Mouse (Mus musculus) c-Kit-positive CD71-positive TER-119-positive erythroid progenitor cells, embryonic 14.5 days (primary cell): ENCODE results near the gene Icmt.
A peak's percentile ranks its signal among the peaks of the same experiment; 100 is the strongest.

ENCODE experiments used
- DNase-seq: peaks from one replicate; pipeline ENCODE4 v3.0.0-alpha.2; 2013; ENCODE audit warnings: low spot score

Gene Icmt

GRCm38 (mm10) chr4:152300375-152300774, 3.3 kb downstream of the Icmt start:
- DNase-seq = no peak

- no peak for DNase-seq
Measured at GRCm38 (mm10) chr4:152302012-152302411, 5.0 kb downstream of the Icmt start.

DNA sequence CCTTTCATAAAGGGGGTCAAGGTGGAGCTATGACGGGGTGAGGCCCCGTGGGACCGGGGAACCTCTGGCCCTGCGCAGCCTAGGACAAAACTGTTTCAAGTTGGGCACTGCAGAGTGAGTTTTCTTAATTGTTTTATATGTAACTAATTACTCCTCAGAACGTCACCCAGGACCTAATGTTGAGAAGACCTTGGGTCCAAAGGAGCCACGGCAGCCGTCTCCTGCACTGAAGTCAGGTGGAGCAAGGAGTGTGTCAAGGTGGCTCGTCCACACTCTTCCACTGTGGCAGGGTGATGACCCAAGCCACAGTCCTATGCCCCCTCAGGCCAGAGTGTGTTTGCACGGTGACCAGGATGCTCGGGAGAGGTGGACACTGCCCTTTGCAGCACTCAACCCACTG, 6.1 kb downstream of the Icmt start:
- DNase-seq = no peak

DNA sequence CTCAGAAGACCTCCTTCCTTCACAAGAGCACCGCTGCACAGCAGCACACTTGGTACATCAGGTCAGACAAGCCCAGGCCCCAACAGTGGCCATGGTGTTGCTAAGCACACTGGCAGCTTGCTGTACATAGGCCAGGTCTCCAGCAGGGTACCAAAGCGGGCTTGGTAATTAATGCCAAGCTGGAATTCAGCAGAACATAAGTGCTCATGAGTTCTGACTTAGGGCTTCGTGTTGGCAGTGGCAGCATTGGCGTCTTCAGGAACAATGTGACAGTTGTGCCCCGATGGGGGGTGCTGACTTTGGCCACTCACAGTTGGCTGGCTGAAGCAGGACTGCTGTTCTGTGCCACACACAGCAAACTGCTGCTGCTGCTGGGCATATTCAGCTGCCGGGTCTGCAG, 7.7 kb downstream of the Icmt start:
- DNase-seq = no peak

DNA sequence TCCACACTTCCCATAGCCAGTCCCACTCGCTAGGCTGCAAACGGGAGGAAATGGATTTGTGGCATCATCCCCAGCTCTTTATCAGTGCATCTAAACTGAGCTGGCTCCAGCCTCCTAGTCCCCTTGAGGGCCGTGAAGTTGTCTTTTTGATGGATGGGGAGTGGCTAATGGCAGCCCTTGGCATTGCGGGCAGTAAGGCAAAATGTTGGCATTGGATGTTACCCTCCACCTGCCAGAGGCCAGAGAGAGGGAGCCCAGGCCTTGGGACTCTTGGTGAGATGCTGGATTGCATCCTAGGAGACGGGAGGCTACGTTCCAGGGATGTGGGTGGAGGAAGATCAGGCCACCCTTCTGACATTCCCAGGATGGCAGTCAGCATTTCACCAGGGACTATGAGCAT, 9.0 kb downstream of the Icmt start:
- DNase-seq = no peak

DNA sequence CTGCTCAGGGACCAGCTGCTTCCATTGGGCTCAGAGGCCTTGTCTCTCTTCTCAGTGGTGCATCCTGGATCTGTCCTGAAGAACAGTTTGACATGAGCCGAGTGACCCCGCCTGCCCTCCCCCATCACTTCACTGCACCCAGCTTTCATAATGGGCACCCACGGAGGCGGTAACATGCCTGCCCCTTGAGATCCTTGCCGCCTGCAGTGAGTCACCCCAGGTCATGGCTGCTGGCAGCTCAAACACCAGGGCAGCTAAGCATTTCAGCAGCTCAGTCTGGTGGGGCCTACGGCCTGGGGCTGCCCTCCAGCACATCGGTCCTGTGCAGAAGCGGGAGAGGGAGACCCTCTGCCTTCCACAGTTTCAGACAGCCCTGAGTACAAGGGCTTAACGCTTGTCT, 10.5 kb downstream of the Icmt start:
- DNase-seq = no peak

DNA sequence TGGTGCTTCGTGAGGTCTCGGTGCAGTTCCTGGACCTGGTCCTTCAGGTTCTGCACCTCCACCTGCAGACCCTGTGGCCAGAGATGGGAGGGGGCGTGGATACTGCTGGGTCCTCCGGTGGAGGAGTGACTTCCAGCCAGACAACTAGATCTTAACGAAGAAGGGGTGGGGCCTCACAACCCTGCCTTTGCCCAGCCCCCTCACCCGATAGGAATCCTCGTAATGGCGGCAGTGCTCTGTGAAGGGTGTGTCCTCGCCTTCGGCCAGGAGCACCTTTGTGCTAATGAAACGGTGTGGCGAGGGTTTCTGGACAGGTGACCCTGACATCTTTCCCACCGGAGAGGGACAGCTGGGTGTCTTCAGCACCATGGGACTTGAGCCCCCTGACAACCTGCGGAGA, 15.2 kb downstream of the Icmt start:
- no peak for DNase-seq

GRCm38 (mm10) chr4:152313211-152313632, 16.2 kb downstream of the Icmt start:
- DNase-seq = no peak

DNA sequence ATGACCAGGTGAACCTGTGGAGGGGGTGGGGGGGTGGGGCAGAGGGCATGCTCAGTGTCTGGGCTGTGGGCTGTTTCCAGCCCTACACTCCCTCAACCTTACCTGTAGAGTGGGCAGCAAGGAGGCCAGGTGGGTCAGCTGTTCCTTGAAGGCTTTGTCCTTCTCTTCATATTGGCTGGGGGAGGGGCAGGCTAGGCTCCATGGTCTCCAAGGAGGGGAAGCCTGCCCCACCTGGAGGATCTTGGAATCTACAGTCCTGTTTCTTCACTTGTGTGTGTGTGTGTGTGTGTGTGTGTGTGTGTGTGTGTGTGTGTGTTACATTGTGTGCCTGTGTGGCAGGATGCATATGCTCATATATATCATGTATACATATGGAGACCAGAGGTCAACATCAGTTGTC, 16.9 kb downstream of the Icmt start:
- DNase-seq = no peak

DNA sequence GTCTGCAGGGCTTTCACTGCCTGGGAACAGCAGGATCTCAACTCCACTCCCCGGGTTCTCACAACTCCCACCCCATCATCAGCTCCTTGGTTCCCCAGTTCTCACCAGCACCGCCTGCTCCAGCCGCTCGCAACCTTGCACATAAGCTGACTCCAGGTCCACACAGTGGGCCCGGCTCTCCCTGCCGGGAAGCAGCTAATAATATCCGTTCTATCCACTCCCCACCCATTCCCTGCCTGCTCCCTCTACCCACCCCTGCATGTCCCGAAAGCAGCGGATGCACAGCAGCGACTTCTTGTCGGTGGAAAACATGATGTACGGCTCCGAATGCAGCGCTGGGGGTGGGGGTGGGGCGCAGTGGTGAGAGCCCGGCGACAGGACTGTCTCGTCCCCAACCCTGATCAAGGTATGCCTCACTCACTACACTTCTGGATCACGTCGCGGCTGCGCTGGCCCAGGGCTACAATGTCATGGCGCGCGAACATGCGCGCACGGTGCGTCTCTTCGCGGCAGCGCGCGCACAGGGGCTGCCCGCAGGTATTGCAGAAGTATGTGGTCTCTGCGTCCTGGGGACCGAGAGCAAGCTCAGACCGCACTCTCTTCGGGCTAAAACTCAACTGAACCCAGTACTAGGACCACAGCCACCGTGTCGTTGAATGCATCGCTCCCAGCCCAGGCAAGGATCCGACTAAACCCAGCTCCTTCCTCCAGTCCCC, 18.6 kb downstream of the Icmt start:
- no peak for DNase-seq

GRCm38 (mm10) chr4:152317631-152318033, 20.6 kb downstream of the Icmt start:
- DNase-seq = no peak

DNA sequence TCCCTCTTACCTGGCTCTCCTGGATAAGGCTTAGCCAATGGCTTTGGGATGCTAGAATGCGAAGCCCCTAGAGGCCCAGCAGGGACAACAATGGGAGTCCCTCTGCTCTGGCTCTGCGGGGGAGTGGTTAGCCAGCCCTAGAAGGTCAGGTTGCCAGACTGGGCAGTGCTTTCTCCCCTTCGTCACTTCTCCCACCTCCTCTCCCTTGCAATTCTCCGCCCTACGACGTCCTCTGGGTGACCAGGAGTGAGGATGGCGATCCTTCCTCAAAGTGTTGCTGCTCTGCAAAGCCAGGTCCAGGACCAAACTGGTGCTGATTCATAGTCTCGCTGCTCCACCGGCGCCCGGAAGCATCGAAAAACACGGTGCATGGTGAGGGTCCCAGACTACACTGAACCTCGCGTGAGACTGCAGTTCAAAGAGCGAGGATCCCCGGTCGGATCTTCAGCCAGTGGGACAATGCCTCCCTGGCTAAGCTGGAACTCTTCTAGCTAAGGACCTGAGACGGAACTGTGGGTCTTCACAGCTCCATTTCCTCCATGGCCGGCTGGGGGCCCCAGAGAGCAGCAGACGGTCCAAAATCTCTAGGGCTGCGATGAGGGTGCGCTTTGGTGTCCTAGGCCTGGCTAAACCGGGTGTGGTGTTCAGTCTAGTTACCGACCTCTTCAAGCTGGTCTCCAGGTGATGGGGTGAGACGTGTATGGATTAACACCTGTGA, 21.6 kb downstream of the Icmt start, which contains the start of gene Rnf207:
Gene Rnf207 (minus strand): TSS at position 477 of the 718 bp plus-strand sequence.
- no peak for DNase-seq

GRCm38 (mm10) chr4:152321464-152321863, 24.4 kb downstream of the Icmt start:
- DNase-seq = no peak

- DNase-seq = no peak
Measured at GRCm38 (mm10) chr4:152324641-152325562, 27.9 kb downstream of the Icmt start.

DNA sequence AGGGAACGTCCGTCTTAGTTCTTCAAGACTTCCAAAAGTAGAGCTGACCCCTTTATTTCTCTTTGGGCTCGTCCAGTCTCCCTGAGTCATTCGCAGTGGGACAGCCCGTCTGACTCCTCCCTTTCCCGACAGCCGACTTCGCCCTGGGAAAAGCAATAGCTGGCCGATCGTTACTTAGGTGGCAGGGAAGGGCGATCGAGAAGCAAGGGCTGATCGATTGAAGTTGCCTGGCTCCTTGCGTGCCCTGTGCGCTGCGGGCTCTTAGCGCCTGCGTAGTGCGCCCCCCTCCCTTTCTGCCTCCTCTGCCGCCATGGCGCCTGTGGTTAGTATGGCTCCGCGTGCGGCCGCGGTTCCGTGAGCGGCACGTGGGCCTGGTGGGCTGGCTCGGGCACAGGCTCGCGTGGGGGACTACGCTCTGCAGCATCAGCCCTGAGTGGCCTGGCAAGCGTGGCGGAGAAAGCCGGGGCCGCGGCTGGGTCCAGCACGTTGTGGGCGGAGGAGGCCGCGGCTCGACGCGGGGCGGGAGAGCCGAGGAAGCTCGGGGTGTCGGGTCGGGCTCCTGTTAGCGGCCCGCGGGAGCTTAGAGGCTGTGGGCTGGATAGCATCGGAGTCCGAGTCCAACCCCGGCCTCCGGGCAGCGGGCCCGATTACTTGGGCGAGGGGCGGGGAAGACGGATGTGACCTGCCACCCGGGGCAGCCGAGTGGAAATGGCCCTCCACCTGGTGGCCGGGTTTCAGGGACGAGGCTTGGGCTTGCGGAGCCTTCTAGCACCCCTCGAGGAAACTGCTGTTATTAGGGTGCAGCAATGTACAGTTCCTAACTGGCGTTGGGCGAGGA, 28.8 kb downstream of the Icmt start, which contains the start of gene Rpl22:
Gene Rpl22 (plus strand): TSS at position 169 of the 838 bp plus-strand sequence.
- DNase-seq = peak; percentile 94

- DNase-seq = no peak
Measured at GRCm38 (mm10) chr4:152326543-152326942, 29.5 kb downstream of the Icmt start.

DNA sequence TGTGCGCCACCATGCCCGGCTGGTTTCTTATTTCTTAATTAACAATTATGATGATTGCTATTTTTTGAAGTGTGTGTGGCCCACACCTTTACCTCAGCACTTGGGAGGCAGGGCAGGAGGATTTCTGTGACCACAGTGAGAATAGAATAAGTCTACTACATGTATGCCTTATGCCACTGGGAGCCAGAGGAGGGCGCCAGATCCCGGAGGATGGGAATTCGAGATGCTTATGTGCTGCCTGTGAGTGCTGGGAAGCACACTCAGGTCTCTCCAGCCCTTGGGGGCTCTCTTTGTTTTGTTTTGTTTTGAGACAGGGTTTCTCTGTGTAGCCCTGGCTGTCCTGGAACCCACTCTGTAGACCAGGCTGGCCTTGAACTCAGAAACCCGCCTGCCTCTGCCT, 31.7 kb downstream of the Icmt start:
- DNase-seq = peak; percentile 47

- peak; percentile 38 for DNase-seq
Measured at GRCm38 (mm10) chr4:152332952-152333351, 35.9 kb downstream of the Icmt start.

- no peak for DNase-seq
Measured at GRCm38 (mm10) chr4:152333587-152333986, 36.6 kb downstream of the Icmt start.

GRCm38 (mm10) chr4:152337772-152338171, 40.7 kb downstream of the Icmt start:
- no peak for DNase-seq
